Comparison of ENCODE assay signal across 10 mouse cellular contexts in genomic region chr4:63213907-63214621, GRCm38 (mm10). TPM values are rescaled to one million over a fixed set of nuclear protein-coding genes. Genes with fewer than 3 reads are reported as not detected.
DNase-seq lines count a peak whose midpoint lies in the region; ATAC-seq and TF ChIP-seq lines count a peak whose summit lies in the region.
"Had no signal": no experiment of that assay in that cellular context is flagged by ENCODE, and none has a peak within 500 bp of the region (broad histone marks: within the 10 kb centered on the region; RNA-seq: fewer than 3 reads in every experiment).

Gene Col27a1 (plus strand): TSS chr4:63214004.

- no peaks in the 10 kb centered on the region for H3K36me3 ChIP-seq in heart, embryonic 12.5 days
- no peaks in the 10 kb centered on the region for H3K36me3 ChIP-seq in forebrain, embryonic 12.5 days (replicated peaks)
- H3K36me3 ChIP-seq in limb, embryonic 14.5 days (ENCODE audit: control insufficient read depth, insufficient read depth, low read length) = peaks cover 4% of the 10 kb centered on the region; the same call in 1 of the 2 replicates

- peaks cover 23% of the 10 kb centered on the region for H3K4me1 ChIP-seq in heart, embryonic 12.5 days (replicated peaks)
- peaks cover 29% of the 10 kb centered on the region for H3K4me1 ChIP-seq in forebrain, embryonic 12.5 days
- H3K4me1 ChIP-seq in limb, embryonic 14.5 days (ENCODE audit: control insufficient read depth, insufficient read depth, low read length) = peaks cover 17% of the 10 kb centered on the region

- peak within 1 kb of the TSS; percentile 78 for H3K4me3 ChIP-seq in heart, embryonic 12.5 days
- peak within 1 kb of the TSS; percentile 78 for H3K4me3 ChIP-seq in forebrain, embryonic 12.5 days (replicated peaks)
- H3K4me3 ChIP-seq in limb, embryonic 14.5 days (replicated peaks; ENCODE audit: low read length) = peak within 1 kb of the TSS; percentile 91
- H3K4me3 ChIP-seq: myocyte had no signal

- intact Hi-C loops in heart, postnatal 10 days (cut with DNase I) = loop anchor here (2.0 kb wide), 1 partner anchor 105 kb away; no protein-coding TSS in a partner anchor
- intact Hi-C loops in left cerebral cortex, postnatal 4 days (cut with DNase I) = loop anchor here (2.0 kb wide), 1 partner anchor 93 kb away; no protein-coding TSS in a partner anchor

- no peak for DNase-seq in heart, postnatal 10 days
- DNase-seq in R1 (ENCODE audit: low read depth, low spot score) = peak; percentile 54
- peak; percentile 64 for DNase-seq in limb, embryonic 14.5 days (ENCODE audit: low spot score)
- no peak for DNase-seq in left cerebral cortex, postnatal 4 days
- no peak for DNase-seq in gastrocnemius, adult 18-20 months (ENCODE audit: low spot score)

- under 1% methylated on average over 54 of the region's 61 CpGs for WGBS in heart, embryonic 12.5 days
- WGBS in forebrain, embryonic 12.5 days = under 1% methylated on average over 59 of the region's 61 CpGs
- WGBS in limb, embryonic 14.5 days = under 1% methylated on average over 58 of the region's 61 CpGs

- ATAC-seq in heart, embryonic 12.5 days (ENCODE audit: insufficient number of reproducible peaks, low FRiP score) = 0 out of 2 replicates have a peak, but pooled peaks have one; percentile 20
- ATAC-seq in forebrain, embryonic 12.5 days (ENCODE audit: low FRiP score) = peak; percentile 34
- peak; percentile 66 for ATAC-seq in limb, embryonic 14.5 days (ENCODE audit: low FRiP score, low read depth)
- peak; percentile 7; the same call in 1 of the 2 replicates for ATAC-seq in neutrophil, adult 5-6 weeks (ENCODE audit: extremely low read depth, insufficient number of reproducible peaks, low FRiP score, poor library complexity, severe bottlenecking)
- ATAC-seq: Patski had no signal

- peak within 1 kb of the TSS; percentile 99 for H3K4me2 ChIP-seq in heart, embryonic 12.5 days
- H3K4me2 ChIP-seq in forebrain, embryonic 12.5 days = peak within 1 kb of the TSS; percentile 100
- peak within 1 kb of the TSS; percentile 97 for H3K4me2 ChIP-seq in limb, embryonic 14.5 days (replicated peaks; ENCODE audit: low read depth, low read length, severe bottlenecking)

- H3K9me3 ChIP-seq in heart, embryonic 12.5 days (replicated peaks) = no peaks in the 10 kb centered on the region
- no peaks in the 10 kb centered on the region for H3K9me3 ChIP-seq in forebrain, embryonic 12.5 days
- no peaks in the 10 kb centered on the region for H3K9me3 ChIP-seq in limb, embryonic 14.5 days (ENCODE audit: control insufficient read depth, low read length)

- peak within 1 kb of the TSS; percentile 53 for H3K9ac ChIP-seq in heart, embryonic 12.5 days
- H3K9ac ChIP-seq in forebrain, embryonic 12.5 days = peak within 1 kb of the TSS; percentile 38; the same call in 1 of the 2 replicates
- H3K9ac ChIP-seq in limb, embryonic 14.5 days (ENCODE audit: low read depth, low read length, severe bottlenecking) = peak within 1 kb of the TSS; percentile 90

- TF ChIP-seq POLR2A in limb, embryonic 14.5 days (IDR thresholded peaks at IDR 0.05; ENCODE audit: borderline replicate concordance, extremely low read depth, insufficient read depth, insufficient read length) = no peak

- no peak within 1 kb of the TSS for H3K27ac ChIP-seq in heart, embryonic 12.5 days (ENCODE audit: poor library complexity, severe bottlenecking)
- no peak within 1 kb of the TSS for H3K27ac ChIP-seq in forebrain, embryonic 12.5 days
- H3K27ac ChIP-seq in limb, embryonic 14.5 days (replicated peaks; ENCODE audit: low read depth, low read length) = peak within 1 kb of the TSS; percentile 79

- H3K27me3 ChIP-seq in heart, embryonic 12.5 days (replicated peaks) = peaks cover 50% of the 10 kb centered on the region
- H3K27me3 ChIP-seq in forebrain, embryonic 12.5 days = peaks cover 49% of the 10 kb centered on the region
- H3K27me3 ChIP-seq in limb, embryonic 14.5 days (ENCODE audit: control insufficient read depth, insufficient read depth, low read length) = no peaks in the 10 kb centered on the region

RNA-seq across cellular contexts. Expression of gene Col27a1, which starts in this region (rescaled TPM):
- polyA plus RNA-seq in heart, embryonic 12.5 days (2016; fragmentation: Nextera tagmentation; extraction: Ambion mirVana) = 3.7 and 3.8 TPM in 2 replicates
- 1 to 10 TPM; 3.8 to 4.8 TPM for total RNA-seq in heart, postnatal 10 days (2021)
- 3.7 and 4.1 TPM in 2 replicates for polyA plus RNA-seq in forebrain, embryonic 12.5 days (2016; fragmentation: Nextera tagmentation; extraction: Ambion mirVana)
- 134 and 171 TPM in 2 replicates for polyA plus RNA-seq in limb, embryonic 14.5 days (2012; rRNA removed)
- 34.1 and 40.5 TPM in 2 replicates for polyA plus RNA-seq in limb, embryonic 14.5 days (2014; fragmentation: Nextera tagmentation; extraction: Ambion mirVana)
- 3.3 and 4.7 TPM in 2 replicates for total RNA-seq in neutrophil, adult 5-6 weeks (2017)
- 1 to 10 TPM; 2.5 to 3.1 TPM for total RNA-seq in left cerebral cortex, postnatal 4 days (2021)
- total RNA-seq in gastrocnemius, adult 18-20 months (2021) = under 1 TPM; 0.46 to 0.47 TPM

Comparison
In these comparisons a context has a peak if more than half of its experiments do, and no peak if none do; other contexts are left out.
1. ATAC-seq: peak in every context shown above with its lines; median percentile 66 in limb, embryonic 14.5 days; 34 in forebrain, embryonic 12.5 days; 20 in heart, embryonic 12.5 days; 7 in neutrophil, adult 5-6 weeks.
2. H3K9ac ChIP-seq: peak in every context shown above with its lines; median percentile 90 in limb, embryonic 14.5 days; 53 in heart, embryonic 12.5 days; 38 in forebrain, embryonic 12.5 days.
3. DNase-seq: peak in R1 (single experiment) and limb, embryonic 14.5 days (single experiment); none in heart, postnatal 10 days (0 of 2), left cerebral cortex, postnatal 4 days (single experiment) and gastrocnemius, adult 18-20 months (single experiment).
4. Peak in every context shown above with its lines, with median percentiles within 50 percentile points of each other: H3K4me2 ChIP-seq and H3K4me3 ChIP-seq.